Mouse (Mus musculus): ENCODE data around the gene Gmpr. TPM values are rescaled to one million over a fixed set of nuclear protein-coding genes. Genes with fewer than 3 reads are reported as not detected.
"Not testable (repeated sequence)": the region's sequence is repeated elsewhere in the genome, so short reads cannot be mapped to it uniquely, and the experiment has no call there.

The Gmpr gene
- total RNA-seq (2022): 10 to 100 TPM; 65.2 to 76.9 (median 67.4) TPM

GRCm38 (mm10) chr13:45507274-45508229 lies at the start of gene Gmpr:
TSS of gene Gmpr (plus strand) at chr13:45507444.
- DNase-seq (ENCODE audit: low spot score in 2 of 2): peak; percentile 77 to 83

GRCm38 (mm10) chr13:45457459-45457858 lies 49.8 kb upstream of the Gmpr start:
- no peak for DNase-seq (ENCODE audit: low spot score in 2 of 2)

DNA sequence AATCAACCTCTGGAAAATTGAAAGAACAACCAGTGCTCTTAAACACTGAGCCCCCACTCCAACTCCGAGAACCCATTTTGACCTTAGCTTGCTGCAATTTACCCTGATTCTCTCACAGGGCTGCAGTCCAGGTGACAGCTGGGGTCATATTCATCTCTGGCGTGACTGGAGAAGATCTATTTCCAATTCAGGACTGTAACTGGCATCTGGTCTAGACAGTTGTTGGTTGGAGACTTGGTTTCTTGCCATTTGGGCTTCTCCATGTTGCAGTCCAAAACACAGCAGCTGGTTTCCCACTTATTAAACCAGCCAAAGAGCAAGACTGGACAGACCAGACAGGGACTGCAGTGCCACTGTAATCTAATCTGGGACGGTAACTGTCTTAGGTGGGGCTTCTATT lies 47.1 kb upstream of the Gmpr start:
- no peak for DNase-seq (ENCODE audit: low spot score in 2 of 2)

- no peak for DNase-seq (ENCODE audit: low spot score in 2 of 2)
These were observed 45.8 kb upstream of the Gmpr start for GRCm38 (mm10) chr13:45461370-45461958.

DNA sequence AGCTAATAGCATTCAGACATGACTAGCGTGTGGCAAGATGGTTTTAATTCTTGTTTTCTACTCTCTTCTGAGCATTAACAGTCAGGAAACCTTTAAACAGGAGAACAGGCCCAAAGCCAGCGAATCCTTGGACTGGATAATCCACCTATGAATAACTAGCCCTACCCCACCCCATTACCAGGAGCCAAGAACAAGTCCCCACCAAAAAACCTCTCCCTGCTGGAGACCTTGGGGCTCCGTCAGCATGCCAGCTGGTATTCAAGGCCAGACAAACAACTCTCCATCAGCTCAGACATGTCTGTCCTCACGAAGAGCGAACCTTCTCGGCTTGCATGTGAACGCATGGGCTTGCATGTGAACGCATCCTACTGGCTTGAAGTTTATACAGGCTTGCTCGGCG lies 41.6 kb upstream of the Gmpr start:
- DNase-seq (ENCODE audit: low spot score in 2 of 2): no peak

- no peak for DNase-seq (ENCODE audit: low spot score in 2 of 2)
These were observed 41.2 kb upstream of the Gmpr start for GRCm38 (mm10) chr13:45466031-45466519.

DNA sequence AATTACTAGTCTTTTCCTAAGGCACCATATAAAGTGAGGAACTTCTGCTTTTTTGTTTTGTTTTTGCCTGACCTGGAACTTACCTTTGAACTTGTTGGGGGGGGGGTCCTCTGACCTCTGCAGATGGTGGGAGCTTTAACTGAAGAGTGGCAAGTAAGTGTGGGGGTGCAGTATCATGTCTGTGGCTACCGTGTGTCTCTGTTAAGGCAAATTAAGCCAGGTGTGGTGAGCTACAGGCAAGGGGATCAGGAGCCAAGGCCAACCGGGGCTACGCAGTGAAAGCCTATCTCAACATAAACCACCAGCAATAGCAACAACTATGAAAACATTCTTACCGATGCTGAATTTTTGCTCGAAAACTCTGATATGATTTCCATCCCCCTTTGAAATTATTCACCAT lies 38.5 kb upstream of the Gmpr start:
- DNase-seq (ENCODE audit: low spot score in 2 of 2): no peak

GRCm38 (mm10) chr13:45469481-45470301 lies 37.6 kb upstream of the Gmpr start:
- no peak for DNase-seq (ENCODE audit: low spot score in 2 of 2)

GRCm38 (mm10) chr13:45473311-45473710 lies 33.9 kb upstream of the Gmpr start:
- DNase-seq (ENCODE audit: low spot score in 2 of 2): no peak

GRCm38 (mm10) chr13:45475297-45475696 lies 31.9 kb upstream of the Gmpr start:
- DNase-seq (ENCODE audit: low spot score in 2 of 2): no peak

- peak; percentile 65 to 87 for DNase-seq (ENCODE audit: low spot score in 2 of 2)
These were observed 30.1 kb upstream of the Gmpr start for GRCm38 (mm10) chr13:45477183-45477582.

DNA sequence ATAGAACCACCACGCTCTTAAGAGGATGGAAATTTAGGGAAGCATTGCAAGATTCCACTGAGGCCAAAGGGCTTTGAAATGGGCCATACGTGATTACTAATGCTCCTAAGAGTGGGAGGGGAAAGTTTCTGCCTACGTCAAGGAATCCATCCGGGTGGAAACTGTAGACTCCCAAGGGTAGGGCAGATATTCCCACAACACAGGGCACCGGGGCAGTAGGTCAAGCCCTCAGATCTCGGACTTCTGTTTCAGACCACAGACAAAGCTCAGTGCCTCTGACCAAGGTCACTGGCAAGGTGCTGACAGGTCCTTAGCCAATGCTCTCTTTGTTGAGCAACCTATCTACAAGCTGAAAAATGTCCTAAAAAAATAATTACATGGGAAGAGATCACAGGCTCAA lies 27.3 kb upstream of the Gmpr start:
- DNase-seq (ENCODE audit: low spot score in 2 of 2): no peak

- no peak for DNase-seq (ENCODE audit: low spot score in 2 of 2)
These were observed 24.0 kb upstream of the Gmpr start for GRCm38 (mm10) chr13:45483215-45483614.

DNA sequence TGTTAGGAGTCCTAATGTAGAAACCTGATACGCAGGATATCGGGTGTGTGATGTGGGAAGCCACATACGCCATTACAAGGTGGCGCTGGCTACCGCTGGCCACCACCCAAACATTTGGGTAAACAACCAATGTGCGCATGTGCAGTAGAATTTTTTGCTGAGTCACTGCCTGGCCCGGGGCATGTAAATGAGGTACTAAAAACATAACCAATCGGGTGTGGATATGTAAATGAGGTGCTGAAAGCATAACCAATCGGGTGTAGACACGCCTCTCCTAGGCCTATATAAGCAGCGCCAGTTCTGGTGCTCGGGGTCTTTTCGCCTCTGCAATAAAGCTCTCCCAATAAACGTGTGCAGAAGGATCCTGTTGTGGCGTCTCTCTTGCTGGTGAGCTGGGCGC lies 23.3 kb upstream of the Gmpr start:
- DNase-seq (ENCODE audit: low spot score in 2 of 2): not testable (repeated sequence)

DNA sequence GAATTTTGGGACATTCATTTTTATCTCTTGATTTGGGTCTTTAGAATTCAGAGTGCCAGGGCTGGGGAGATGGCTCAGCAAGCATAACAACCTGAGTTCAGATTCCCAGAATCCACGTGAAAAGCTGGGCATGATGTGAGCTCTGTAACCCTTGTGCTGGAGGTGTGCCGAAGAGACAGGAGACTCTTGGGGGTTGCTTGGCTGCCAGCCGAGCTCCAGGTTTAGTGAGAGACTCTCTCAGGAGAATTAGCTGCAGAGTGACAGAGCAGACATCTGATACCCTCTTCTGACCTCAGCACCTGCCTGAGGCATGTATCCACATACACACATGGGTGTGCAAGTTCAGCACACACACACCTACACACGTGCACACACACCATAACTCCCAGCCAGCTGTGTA lies 21.6 kb upstream of the Gmpr start:
- no peak for DNase-seq (ENCODE audit: low spot score in 2 of 2)

- DNase-seq (ENCODE audit: low spot score in 2 of 2): no peak
These were observed 20.6 kb upstream of the Gmpr start for GRCm38 (mm10) chr13:45486598-45486997.

GRCm38 (mm10) chr13:45491991-45492732 lies 15.1 kb upstream of the Gmpr start:
- no peak for DNase-seq (ENCODE audit: low spot score in 2 of 2)

DNA sequence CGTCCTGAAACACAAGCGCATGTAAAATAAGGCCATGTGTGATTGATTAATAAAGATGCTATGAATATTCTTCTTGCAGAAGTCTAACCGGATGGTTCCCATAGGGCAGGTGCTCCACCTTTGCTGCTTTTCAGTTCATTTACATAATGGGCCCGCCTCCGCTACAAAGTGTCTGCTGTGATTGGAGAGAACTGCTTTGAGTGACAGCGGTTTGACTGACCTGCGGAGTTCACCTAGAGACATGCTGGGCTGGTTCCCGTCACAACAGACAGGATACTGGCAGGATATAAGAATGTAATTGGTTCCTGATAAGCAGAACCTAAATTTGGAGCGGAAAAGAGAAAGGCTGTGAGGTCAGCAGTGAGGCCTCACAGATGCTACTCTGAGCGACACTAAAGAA lies 13.4 kb upstream of the Gmpr start:
- DNase-seq (ENCODE audit: low spot score in 2 of 2): no peak

- DNase-seq (ENCODE audit: low spot score in 2 of 2): no peak
These were observed 8.6 kb upstream of the Gmpr start for GRCm38 (mm10) chr13:45498623-45499022.

- no peak for DNase-seq (ENCODE audit: low spot score in 2 of 2)
These were observed 7.9 kb upstream of the Gmpr start for GRCm38 (mm10) chr13:45499391-45499790.

GRCm38 (mm10) chr13:45499906-45500305 lies 7.3 kb upstream of the Gmpr start:
- no peak for DNase-seq (ENCODE audit: low spot score in 2 of 2)
